Mouse (Mus musculus) mature B cell (primary cell): ENCODE measurements around the gene Tap2.

Experiments used
- in situ Hi-C: fragments of 300-500 bp; cut with MboI; formaldehyde crosslinking; loops from 2 replicates; pipeline ENCODE4 v1.14.3; 2019

Gene Tap2

GRCm38 (mm10) chr17:34203444-34203843, at the start of gene Tap2:
Gene Tap2 (plus strand): TSS chr17:34203527.
- in situ Hi-C loops: no loop called here

DNA sequence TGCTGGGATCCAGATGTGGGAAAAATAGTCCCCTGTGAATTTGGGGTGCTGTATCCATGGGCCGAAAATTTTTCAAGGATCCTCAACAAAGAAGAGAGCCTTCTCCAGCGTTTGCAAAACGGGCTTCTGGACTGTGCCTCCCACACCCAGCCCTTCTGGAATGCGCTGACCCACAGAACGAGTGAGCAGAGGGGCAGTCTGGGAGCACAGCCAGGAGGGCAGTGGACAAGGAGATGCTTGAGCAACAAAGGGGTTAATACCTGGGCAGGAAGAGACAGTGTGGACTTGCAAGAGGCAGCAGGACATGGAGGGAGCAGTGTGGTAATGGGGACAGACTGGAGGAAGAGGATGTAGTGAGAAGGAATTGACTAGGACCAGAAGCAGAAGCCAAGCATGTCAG, 47.8 kb upstream of the Tap2 start:
- in situ Hi-C loops: no loop called here

DNA sequence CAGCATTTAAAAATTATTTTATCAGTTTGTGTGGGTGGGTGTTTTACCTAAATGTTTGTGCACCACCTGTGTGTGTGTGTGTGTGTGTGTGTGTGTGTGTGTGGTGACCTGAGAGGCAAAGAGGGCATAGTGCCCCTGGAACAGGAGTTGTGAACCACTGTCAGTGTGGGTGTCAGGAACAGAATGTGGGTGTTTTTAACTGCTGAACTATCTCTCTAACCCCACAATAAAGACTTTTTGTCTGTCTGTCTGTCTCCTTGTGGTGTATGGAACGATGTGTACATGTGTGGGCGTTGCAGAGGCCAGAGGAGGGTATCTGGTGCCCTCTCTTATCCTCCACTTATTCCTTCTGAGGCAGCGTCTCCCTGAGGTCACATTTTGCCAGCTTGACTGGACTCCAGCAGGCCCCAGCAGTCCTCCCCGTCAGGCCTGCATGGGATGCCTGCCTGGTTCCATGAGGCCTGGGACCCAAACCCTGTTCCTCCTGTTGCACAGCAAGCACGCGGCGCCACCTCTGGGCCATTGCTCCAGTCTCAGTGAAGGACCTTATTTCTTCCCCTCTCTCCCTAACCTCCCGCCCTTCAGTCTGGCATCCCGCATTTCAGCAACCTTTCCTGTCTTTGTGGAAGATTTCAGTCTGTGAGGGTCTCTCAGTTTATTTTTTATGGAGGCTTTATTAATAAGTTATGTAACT, 39.0 kb upstream of the Tap2 start:
- in situ Hi-C loops: no loop called here

DNA sequence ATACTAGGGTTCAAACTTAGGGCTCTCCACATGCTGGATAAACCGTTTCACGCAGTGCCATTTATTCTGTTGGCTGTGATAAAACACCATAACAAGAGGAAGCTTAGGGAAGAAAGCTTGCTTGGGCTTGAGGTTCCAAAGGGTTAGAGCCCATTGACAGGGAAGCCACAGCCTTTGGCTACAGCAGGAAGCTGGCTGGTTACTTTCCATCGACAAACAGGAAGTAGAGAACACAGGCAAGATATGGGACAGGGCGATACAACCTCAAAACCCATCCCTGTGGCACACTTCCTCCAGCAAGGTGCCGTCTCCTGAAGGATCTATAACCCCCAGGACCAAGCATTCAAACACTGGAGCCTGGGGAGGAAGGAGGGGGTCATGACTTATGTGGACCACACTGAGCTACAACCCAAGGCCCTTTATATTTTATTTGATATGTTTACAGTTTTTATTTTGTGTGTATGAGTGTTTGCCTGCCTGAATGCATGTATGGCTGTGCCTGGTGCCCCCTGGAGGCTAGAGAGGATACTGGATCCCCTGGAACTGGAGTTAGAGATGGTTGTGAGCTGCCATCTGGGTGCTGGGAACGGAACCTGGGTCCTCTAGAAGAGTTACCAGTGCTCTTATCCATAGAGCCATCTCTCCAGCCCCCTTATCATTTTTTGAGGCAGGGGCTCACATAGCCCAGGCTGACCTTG, 38.1 kb upstream of the Tap2 start:
- in situ Hi-C loops: loop anchor here (5.0 kb wide), 2 partner anchors 33 to 68 kb away; no protein-coding TSS in a partner anchor

DNA sequence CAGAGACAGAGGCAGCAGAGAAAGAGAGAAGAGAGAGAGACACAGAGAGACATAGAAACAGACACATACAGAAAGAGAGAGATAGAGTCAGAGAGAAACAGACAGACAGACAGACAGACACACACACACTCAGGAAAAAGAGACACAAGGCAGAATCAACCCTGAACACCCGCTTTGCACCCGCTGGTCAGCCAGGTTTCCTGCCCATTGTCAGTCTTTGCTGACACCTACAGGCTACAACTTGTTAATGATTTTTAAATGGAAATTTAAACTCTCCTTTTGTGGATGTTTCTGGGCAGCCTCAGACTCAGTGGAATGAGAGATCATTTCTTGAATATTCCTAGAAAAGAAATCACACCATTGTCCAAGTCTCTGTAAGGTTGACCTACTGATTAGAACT, 34.0 kb upstream of the Tap2 start:
- in situ Hi-C loops: loop anchor here (5.0 kb wide), 2 partner anchors 37 to 72 kb away; no protein-coding TSS in a partner anchor

GRCm38 (mm10) chr17:34170487-34170876, 32.8 kb upstream of the Tap2 start:
- in situ Hi-C loops: no loop called here

DNA sequence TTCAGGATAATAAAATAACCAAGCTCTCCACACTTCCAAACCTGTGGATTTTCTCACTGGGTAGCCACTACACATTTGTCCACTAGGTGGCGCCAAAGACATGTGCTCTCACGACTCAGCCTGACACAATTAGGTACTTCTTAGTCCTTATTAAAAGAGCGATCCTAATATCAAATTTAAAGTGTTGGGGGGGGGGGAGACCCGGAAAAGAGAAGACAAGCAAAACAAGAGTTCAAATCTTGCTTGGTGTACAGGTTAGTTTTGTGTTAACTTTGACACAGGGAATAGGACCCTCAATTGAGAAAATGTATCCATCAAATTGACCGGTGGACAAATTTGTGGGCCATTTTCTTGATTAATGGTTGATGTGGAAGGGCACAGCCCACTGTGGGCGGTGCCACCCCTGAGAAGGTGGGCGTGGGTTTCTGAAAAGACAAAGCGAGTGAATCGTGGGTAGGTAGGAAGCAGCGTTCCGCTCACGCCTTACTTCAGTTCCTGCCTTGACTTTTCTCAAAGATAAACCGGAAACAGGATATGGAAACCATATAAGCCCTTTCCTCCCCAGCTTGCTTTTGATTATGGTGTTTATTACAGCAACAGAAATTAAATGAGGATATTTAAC, 32.3 kb upstream of the Tap2 start:
- in situ Hi-C loops: no loop called here

DNA sequence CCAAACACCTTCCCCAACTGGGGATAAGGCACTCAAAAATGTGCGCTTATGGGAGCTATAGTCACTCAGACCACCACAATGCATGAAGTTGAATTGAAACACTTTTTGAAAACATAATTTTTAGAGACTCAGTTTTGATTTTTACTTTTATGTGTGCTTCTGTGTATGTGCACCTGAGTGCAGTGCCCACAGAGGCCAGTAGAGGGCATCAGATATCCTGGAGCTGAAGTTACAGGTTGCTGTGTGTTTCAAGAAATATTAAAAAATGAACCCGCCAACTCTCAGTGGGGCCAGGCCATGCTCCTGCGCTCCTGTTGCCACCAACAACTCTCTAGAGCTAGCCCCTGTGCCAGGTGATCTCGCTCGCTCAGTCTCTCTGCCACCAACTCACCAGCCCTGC, 30.8 kb upstream of the Tap2 start:
- in situ Hi-C loops: no loop called here

- in situ Hi-C loops: no loop called here
These were observed 29.3 kb upstream of the Tap2 start for GRCm38 (mm10) chr17:34174075-34174474.

- in situ Hi-C loops: loop anchor here (5.0 to 25.0 kb wide), 2 partner anchors 35 to 410 kb away; partner anchors contain the start of genes Ager, Gpsm3 and Pbx2
These were observed 26.1 kb upstream of the Tap2 start for GRCm38 (mm10) chr17:34177179-34177578.

DNA sequence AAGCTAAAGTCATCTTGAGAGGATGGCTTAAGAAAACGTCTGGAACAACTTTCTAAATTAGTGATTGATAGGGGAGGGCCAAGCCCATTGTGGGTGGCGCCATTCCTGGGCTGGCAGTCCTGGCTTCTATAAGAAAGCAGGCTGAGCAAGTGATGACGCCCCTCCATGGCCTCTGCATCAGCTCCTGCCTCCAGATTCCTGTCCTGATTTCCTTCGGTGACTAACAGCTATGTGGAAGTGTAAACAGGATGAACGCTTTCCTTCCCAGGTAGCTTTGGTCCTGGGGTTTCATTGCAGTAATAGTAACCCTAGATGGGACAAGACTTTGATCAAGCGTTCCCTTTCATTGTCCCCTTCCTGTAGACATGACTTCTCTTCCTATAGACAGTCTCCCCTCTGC, 24.3 kb upstream of the Tap2 start:
- in situ Hi-C loops: loop anchor here (5.0 to 25.0 kb wide), 2 partner anchors 33 to 408 kb away; partner anchors contain the start of genes Ager, Gpsm3 and Pbx2

DNA sequence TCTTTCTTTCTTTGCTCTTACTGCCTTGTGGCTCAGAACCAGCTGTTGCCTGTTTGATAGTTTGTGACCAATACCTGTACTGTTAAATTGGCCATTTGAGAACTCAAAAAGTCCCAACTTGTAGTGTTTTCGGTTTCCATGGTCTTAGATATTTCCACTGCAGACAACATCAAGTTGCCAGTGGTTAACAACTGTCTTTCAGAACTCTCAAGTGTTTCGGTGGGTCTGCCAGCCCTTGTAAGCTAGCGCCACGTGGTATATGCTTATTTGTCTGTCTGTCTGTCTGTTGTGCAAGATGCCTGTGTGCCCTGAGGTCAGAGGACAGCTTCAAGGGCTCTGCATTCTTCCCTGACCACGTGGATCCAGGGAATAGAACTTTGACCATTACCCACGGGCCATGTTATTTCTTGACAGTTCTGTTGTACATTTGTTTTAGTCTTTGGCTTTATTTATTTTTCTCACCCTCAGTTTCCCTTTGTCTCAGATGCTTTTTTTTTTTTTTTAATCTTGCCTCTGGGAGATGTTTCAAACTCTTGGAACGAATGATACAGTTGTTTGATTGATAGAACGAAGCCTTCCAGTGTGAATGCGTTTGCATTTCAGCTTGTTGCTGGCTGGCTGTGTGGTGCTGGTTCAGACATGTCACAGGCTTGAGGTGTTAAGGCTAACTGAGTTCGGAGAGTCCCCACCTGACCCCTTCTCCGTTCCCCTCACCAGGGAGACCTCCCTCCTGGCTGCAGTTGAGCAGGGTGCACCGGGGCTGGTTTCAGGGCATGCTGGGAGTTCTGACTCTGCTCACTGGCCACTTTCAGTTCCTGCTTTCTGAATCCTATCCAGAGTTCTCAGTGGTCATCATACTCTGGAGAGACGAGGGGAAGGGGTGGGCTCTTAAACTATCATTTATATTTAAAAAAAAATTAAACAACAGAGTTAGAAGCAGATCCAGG, 23.1 kb upstream of the Tap2 start:
- in situ Hi-C loops: loop anchor here (5.0 to 25.0 kb wide), 2 partner anchors 32 to 407 kb away; partner anchors contain the start of genes Ager, Gpsm3 and Pbx2

DNA sequence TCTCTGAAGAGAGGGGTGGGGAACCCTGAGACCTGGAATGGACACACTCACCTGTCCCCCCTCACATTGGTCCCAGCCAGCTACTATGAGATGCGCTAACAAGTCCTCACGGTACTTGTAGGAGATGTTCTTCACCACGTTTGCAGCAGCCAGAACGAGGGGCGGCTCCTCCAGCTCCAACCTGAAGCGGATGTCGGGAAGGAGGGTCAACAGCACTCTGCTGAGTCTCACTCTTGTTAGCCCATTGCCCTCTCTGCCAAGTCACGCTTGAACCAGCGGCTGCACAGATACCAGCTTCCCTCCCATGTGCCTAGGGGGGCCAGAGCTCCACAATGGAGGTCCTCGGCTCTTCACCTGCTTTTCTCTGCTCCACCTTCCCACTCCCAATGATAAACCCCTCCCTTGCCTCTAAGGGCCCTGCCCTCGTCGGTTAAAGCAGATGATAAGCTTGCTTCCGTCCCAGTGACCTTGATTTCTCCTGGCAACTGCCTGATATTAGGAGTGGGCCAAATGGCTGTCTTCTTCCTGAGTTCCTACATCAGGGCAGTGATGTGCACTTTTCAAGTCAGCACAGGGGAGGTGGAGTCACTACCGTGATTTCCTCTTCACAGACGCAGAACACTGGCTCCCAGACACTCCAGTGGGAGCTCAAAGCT, 19.6 kb upstream of the Tap2 start:
- in situ Hi-C loops: loop anchor here (25.0 kb wide), 1 partner anchor 404 kb away; the partner anchor contains the start of genes Ager, Gpsm3 and Pbx2

DNA sequence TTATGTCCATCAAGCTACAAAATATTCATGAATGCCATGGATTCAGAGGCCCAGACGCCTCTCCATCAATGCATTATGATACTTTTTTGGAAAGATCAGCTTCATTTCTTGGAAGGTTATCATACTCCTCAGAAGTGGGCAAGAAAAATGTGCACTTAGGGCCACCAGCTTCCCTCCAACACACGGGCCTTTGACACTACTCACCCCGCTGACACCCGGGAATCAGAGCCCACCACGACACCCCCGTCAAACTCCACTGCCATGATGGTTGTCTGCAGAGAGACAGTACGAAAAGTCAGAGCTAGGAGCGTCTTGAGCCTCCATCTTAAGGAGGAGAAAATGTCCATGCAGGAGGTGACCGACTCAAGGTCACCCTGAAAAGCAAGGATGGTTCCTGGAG, 17.8 kb upstream of the Tap2 start:
- in situ Hi-C loops: loop anchor here (25.0 kb wide), 1 partner anchor 402 kb away; the partner anchor contains the start of genes Ager, Gpsm3 and Pbx2

- in situ Hi-C loops: loop anchor here (25.0 kb wide), 1 partner anchor 400 kb away; the partner anchor contains the start of genes Ager, Gpsm3 and Pbx2
These were observed 16.5 kb upstream of the Tap2 start for GRCm38 (mm10) chr17:34186885-34187260.

- in situ Hi-C loops: loop anchor here (25.0 kb wide), 1 partner anchor 400 kb away; the partner anchor contains the start of genes Ager, Gpsm3 and Pbx2
These were observed 15.9 kb upstream of the Tap2 start, which contains the start of the genes Tap1 and Psmb9 for GRCm38 (mm10) chr17:34187261-34187916. Gene Tap1 (plus strand): TSS chr17:34187553. Gene Psmb9 (minus strand): TSS chr17:34187764.

DNA sequence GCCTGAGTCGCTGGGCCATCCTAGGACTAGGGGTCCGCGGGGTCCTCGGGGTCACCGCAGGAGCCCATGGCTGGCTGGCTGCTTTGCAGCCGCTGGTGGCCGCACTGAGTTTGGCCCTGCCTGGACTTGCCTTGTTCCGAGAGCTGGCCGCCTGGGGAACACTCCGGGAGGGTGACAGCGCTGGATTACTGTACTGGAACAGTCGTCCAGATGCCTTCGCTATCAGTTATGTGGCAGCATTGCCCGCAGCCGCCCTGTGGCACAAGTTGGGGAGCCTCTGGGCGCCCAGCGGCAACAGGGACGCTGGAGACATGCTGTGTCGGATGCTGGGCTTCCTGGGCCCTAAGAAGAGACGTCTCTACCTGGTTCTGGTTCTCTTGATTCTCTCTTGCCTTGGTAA, 15.3 kb upstream of the Tap2 start:
- in situ Hi-C loops: loop anchor here (25.0 kb wide), 1 partner anchor 399 kb away; the partner anchor contains the start of genes Ager, Gpsm3 and Pbx2

GRCm38 (mm10) chr17:34188986-34189385, 14.3 kb upstream of the Tap2 start:
- in situ Hi-C loops: loop anchor here (25.0 kb wide), 1 partner anchor 398 kb away; the partner anchor contains the start of genes Ager, Gpsm3 and Pbx2

DNA sequence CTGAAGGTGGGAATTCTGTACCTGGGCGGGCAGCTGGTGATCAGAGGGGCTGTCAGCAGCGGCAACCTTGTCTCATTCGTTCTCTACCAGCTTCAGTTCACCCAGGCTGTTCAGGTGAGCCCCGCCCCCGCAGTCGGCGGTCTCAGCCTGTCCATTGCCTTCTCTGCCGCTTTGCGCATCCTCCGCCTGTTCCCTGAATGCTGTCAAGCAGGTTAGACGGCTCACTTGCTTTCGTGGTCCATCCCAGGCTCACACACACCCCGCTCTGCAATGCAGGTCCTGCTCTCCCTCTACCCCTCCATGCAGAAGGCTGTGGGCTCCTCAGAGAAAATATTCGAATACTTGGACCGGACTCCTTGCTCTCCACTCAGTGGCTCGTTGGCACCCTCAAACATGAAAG, 10.5 kb upstream of the Tap2 start:
- in situ Hi-C loops: loop anchor here (25.0 kb wide), 1 partner anchor 394 kb away; the partner anchor contains the start of genes Ager, Gpsm3 and Pbx2
